Mouse (Mus musculus) megakaryocyte, embryonic 14.5 days (primary cell): ENCODE data around the gene Ptprcap.

ENCODE experiments used
- FLI1 ChIP-seq: IDR thresholded peaks from 2 replicates; pipeline ENCODE4 v1.6.1; 2012; ENCODE audit warnings: low read length, inconsistent platforms, mixed read lengths
- GATA1 ChIP-seq: IDR thresholded peaks from 3 replicates; pipeline ENCODE4 v1.6.1; 2012; ENCODE audit warnings: mixed read lengths, low read length, inconsistent platforms, borderline replicate concordance

DNA sequence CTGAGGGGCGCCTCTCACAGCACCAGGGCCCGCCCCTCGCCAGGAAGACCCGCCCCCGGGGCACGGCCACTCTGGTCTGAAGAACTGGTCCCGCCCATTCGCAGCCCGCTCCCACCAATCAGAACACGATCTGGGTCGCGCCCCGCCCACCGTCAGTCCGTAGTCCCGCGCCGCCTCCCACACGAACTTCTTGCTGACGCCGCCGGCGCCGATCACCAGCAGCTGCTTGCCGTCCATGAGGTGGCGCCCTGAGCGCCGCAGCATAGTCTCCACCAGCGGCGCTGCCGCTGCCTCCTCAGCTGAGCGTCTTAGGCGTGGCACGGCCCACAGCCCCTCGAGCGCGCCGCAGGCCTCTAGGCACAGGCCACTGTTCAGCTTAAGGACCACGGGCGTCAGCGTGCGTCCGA, 16.0 kb downstream of the Ptprcap start:
- TF ChIP-seq GATA1 (no peak), FLI1 (no peak; the same call in 1 of the 2 replicates)
